Mouse (Mus musculus): ENCODE measurements at regions not wholly inside any gene's neighbourhood (a gene's known extent, or its start where the extent isn't known, plus 50 kb on each side); places are given as distances from the start of the nearest gene placed in this dataset.
"Not testable (repeated sequence)": the region's sequence is repeated elsewhere in the genome, so short reads cannot be mapped to it uniquely, and the experiment has no call there.

DNA sequence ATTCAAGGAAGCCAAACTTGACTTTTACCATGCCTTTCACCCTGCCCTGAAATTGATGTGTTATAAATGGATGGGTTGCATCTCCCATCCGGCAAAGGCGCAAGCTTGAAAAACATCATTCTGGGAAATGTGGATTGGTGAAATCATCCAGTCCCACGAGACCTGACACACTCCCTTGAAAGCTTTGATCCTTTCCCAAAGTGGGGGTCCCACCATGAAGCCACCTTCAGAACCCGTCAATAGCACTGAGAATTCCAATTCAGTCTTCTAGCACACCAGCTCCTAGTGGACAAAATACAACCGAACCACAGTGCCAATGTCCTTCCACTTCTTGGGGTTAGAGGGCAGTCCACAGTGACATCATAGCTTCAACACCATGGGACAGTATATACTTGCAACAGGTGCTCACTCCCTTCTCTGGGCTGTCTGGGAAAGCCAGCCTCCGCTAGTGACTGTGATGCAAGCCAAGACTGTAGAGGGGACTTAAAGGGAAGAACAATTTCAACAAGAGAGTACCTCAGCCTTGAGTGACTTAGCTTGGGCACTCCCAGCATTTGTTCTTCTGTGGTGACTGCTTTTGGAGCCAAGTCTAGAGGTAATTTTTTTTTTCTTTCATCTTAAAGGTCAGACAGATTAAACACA, 126.6 kb upstream of the Gmds start:
- in situ Hi-C loops (cut with MboI, MseI): no loop called here

- in situ Hi-C loops (cut with MboI, MseI): no loop called here
Measured at GRCm38 (mm10) chr13:32454419-32455146, 116.0 kb upstream of the Gmds start.

DNA sequence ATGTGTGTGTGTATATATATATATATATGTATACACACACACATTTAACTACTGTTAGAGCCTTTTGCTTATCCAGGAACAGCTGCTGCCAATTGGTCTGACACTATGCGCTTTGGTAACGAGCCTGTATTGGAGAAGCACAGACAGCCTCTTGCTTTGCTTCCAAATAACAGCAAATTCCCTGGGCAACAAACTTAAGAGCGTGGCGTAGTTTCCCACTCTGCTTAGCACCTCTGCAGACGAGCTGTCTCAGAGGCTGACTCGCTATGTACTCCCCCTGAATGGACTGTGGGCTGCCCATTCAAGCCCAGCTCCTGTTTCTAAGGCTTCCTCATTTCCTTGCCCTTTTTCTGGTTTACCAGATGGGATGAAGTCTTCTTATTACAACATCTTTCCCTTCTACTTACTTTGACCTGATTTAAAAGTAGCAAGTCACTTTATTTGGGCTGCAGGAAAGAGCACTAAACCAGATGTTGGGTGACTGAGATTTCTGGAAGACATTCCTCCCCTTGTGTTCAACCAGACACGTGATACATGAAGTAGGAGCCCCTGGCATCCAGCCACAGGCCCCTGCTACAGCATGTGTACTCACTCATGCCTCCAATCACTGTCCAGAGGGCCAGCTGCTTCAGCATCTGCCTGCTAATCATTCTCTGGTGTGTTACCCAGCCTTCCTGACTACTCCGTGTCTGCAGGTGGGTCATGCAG, 111.3 kb upstream of the Gmds start:
- in situ Hi-C loops (cut with MboI, MseI): no loop called here

GRCm38 (mm10) chr13:32444531-32444930, 106.0 kb upstream of the Gmds start:
- in situ Hi-C loops (cut with MboI, MseI): no loop called here

DNA sequence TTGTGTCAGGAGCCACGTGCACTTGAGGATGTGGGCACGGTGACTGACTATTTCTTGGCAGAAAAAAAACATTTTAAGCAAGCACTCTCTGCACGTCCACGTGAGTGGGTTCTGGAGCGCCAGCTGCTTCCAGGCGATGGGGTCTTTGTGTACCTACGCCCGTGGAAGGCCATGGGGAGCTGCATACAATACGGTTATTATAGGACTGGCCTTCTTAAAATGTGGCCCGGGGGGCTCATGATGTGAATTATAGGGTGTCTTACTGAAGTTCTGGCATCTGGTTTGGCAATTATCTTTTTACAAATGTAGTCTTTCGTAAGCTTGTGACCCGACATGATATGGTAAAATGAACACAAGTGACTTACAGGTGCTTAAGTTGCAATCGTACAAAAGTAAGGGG, 103.5 kb upstream of the Gmds start:
- in situ Hi-C loops (cut with MboI, MseI): no loop called here

- in situ Hi-C loops (cut with MboI, MseI): no loop called here
Measured at GRCm38 (mm10) chr13:32435136-32435535, 96.6 kb upstream of the Gmds start.

- in situ Hi-C loops (cut with MboI, MseI): no loop called here
Measured at GRCm38 (mm10) chr13:32428482-32428881, 89.9 kb upstream of the Gmds start.

DNA sequence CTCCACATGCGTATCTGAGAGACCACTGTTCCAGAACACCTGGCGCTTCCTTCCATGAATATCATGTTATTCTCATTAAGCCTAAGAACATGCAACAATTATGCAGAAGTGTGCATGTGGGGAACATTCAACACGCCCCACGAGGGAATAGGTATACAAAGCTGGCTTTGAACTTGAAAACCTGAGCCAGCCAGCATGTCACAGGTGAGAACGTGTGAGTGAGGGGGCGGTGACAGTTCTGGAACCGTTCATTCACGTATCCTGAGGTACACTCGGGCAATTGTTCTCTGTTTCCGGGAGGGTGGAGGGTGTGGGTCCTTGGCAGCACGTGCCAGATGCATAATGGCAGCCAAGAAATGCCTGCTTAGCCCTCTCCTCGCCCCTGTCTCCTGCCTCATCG, 88.4 kb upstream of the Gmds start:
- in situ Hi-C loops (cut with MboI, MseI): no loop called here

GRCm38 (mm10) chr13:32426199-32426598, 87.7 kb upstream of the Gmds start:
- in situ Hi-C loops (cut with MboI, MseI): no loop called here

DNA sequence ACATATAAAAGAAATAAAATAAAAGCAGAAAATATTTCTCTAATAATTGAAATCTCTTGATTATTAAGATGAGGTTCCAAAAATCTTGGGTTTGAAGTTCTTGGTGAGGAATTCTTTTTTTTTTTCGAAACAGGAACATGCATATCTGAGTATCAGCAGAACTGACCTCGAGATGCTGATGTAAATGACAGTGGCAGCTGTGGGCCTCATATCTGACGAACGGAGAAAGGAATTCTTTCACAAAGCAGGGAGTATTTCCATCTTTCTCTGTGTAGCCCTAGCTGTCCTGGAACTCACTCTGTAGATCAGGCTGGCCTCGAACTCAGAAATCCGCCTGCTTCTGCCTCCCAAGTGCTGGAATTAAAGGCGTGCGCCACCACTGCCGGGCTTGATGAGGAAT, 86.0 kb upstream of the Gmds start:
- in situ Hi-C loops (cut with MboI, MseI): not testable (repeated sequence)

DNA sequence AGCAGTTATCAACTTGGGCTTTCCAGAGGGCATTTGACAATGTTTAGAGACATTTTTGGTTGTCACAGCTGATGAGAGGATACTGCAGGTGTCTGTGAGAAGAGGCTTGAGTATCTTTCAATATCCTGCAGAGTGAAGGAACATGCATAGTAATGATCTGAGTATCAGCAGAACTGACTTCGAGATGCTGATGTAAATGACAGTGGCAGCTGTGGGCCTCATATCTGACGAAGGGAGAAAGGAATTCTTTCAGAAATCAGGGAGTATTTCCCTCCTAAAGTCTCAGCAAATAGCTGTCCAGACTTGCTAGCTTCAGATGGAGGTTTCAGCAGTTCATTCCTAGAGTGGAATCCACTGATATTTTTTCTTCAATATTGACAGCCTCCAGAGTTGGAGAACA, 83.9 kb upstream of the Gmds start:
- in situ Hi-C loops (cut with MboI, MseI): no loop called here

DNA sequence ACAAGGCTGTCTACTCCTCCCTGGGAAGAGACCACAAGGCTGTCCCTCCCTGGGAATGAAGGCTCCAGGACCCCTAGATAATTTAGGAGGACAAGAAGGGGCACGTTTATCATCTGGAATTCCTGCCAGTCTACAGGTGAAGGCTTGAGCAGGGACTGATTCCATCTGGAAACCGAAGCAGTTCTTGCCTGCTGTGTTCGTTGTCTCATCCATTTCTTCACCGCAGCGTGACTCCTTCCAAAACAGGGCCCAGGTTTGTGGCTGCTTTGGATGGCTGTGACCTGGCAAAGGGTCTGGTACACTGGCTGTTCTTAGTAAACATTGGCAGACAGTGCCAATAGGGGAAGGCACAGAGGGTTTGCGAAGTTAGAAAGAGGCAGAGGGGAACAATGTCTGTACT, 80.8 kb upstream of the Gmds start:
- in situ Hi-C loops (cut with MboI, MseI): loop anchor here (5.0 to 10.0 kb wide), 3 partner anchors 215 to 1495 kb away; no protein-coding TSS in a partner anchor

DNA sequence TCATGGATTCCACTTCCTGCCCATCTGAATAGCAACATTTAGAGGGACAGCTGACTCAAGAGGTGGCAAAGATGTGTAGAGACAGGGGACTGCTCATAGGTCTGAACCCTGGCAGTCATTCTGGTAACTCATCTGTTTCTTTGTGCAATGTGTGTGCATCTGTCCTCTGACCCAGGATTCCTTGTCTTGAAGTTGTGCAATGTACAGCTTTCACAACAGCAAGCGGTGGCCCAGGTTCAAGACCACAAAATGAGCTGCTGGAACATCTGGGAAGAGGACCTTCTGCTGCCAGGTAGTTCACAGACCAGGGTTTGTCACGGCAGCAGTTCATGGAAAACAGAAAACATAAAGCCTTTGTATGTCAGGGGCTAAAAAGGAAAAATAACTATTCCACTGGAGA, 80.1 kb upstream of the Gmds start:
- in situ Hi-C loops (cut with MboI, MseI): loop anchor here (5.0 to 10.0 kb wide), 3 partner anchors 214 to 1494 kb away; no protein-coding TSS in a partner anchor

DNA sequence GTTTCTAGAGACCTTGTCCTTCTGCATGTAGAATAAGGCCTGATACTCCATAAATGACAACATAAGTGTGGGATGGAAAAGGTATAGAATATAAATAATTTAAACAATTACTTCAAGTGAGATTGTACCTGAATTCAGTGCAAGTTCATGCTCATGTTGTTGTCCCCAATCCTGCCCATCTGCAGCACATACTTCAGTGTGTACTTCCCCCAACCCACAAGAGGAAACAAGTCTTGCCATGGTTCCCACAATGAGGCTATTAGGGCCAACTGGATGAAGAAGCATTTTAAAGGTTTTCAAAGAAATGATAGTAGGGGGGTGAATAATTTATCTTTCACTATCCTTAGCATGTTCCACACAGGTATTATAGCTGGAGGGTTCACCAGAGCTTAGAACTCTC, 79.4 kb upstream of the Gmds start:
- in situ Hi-C loops (cut with MboI, MseI): loop anchor here (5.0 to 10.0 kb wide), 3 partner anchors 213 to 1493 kb away; no protein-coding TSS in a partner anchor

GRCm38 (mm10) chr13:32411287-32411935, 72.9 kb upstream of the Gmds start:
- in situ Hi-C loops (cut with MboI, MseI): loop anchor here (10.0 kb wide), 2 partner anchors 207 to 1487 kb away; no protein-coding TSS in a partner anchor

- in situ Hi-C loops (cut with MboI, MseI): loop anchor here (10.0 kb wide), 2 partner anchors 205 to 1485 kb away; no protein-coding TSS in a partner anchor
Measured at GRCm38 (mm10) chr13:32410065-32410464, 71.5 kb upstream of the Gmds start.

DNA sequence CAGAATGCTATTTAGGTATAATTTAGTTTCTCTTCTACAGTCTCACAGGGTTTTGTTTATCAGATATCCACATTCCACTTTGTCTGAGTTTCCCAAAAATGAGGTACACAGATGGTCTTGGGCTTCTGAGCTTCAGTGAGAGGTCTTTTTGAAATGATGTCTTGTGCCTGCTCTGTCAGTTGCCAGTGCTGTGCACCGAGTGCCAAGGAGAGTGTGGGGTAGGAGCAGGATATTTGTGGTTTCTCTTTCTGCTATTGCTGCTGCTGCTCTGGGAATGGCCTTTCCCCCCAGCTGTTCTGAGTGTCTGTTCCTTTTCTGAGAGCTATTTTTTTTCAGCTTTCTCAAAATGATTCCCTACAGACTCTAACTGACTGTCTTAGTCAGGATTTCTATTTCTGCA, 60.1 kb upstream of the Gmds start:
- in situ Hi-C loops (cut with MboI, MseI): loop anchor here (5.0 kb wide), 1 partner anchor 71 kb away; no protein-coding TSS in a partner anchor

Measured in T-helper 1 cell (primary cell).